Mouse (Mus musculus): Measurements from ENCODE around the gene Trim50. TPM values are rescaled to one million over a fixed set of nuclear protein-coding genes. Genes with fewer than 3 reads are reported as not detected.

Trim50 gene
- polyA plus RNA-seq, 1 experiment = not detected

DNA sequence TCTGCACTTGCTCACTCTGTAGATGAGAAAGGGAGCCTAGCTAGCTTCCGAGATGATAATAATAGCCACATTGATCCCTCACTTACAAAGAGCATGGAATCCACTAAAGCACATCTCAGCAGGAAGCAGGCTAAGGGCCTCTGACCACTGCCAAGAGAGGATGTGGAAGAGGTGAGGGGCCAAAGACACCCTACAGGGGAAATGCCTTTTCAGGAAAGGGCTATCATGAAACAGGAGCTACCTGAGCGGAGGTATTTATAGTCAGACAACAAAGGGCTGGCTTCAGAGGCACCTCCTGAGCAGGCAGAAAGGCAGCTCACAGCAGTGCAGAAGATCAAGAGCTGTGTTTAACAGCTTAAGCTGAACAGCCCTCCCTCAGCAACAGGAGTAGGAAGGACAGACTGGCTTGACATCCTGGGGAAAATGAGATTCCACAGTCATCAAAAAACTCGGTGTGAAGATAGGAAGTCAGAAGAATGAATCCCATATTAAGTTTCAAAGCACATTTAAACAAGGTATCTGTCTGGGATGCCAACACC lies 26.9 kb upstream of the Trim50 start:
- TF ChIP-seq MYOG (IDR thresholded peaks at IDR 0.05; ENCODE audit: control insufficient read depth, extremely low read depth, insufficient read length) (no peak), CEBPB (IDR thresholded peaks at IDR 0.05; ENCODE audit: low read depth) (no peak), MAX (IDR thresholded peaks at IDR 0.05) (no peak), USF1 (IDR thresholded peaks at IDR 0.05; ENCODE audit: low read depth) (no peak), CTCF (IDR thresholded peaks at IDR 0.05; ENCODE audit: control insufficient read depth, insufficient read depth, insufficient read length) (no peak), FOSL1 (IDR thresholded peaks at IDR 0.05; ENCODE audit: insufficient read depth, low read length, poor library complexity, severe bottlenecking) (no peak), MYOD1 (IDR thresholded peaks at IDR 0.05; ENCODE audit: control insufficient read depth, insufficient read length, low read depth) (no peak)
- no peaks in the 10 kb centered on the region for H3K79me3 ChIP-seq (ENCODE audit: low read depth)
- no peaks in the 10 kb centered on the region for H3K36me3 ChIP-seq (ENCODE audit: control insufficient read depth, insufficient read depth)
- no peak overlapping the region for H3K4me3 ChIP-seq (ENCODE audit: insufficient read depth, poor library complexity, severe bottlenecking)
- H3ac ChIP-seq (ENCODE audit: control insufficient read depth, insufficient read length, low read depth) = no peak overlapping the region
- H3K79me2 ChIP-seq (ENCODE audit: control insufficient read depth, insufficient read depth) = no peaks in the 10 kb centered on the region
- H3K27me3 ChIP-seq (ENCODE audit: control insufficient read depth, insufficient read depth, insufficient read length) = peaks cover 29% of the 10 kb centered on the region

DNA sequence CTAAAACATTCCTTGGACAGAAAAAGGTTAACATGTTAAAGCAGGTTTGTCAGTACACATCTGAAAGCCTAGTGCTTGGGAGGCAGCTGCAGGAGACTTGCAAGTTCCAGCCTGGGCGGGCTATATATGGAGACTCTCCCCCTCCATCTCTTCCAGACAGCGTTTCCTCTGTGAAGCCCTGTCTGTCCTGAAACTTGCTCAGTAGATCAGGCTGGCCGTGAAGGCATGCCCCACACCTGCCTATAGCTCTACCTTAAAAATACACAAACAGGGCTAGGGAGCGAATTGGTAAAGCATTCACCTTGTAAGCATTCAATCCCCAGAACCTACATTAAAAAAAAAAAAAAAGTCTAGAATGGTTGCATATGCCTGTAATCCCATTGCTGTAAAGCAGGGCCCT lies 23.6 kb upstream of the Trim50 start:
- H3K79me3 ChIP-seq (ENCODE audit: low read depth) = no peaks in the 10 kb centered on the region
- H3K27me3 ChIP-seq (ENCODE audit: control insufficient read depth, insufficient read depth, insufficient read length) = peaks cover 23% of the 10 kb centered on the region
- H3K36me3 ChIP-seq (ENCODE audit: control insufficient read depth, insufficient read depth) = no peaks in the 10 kb centered on the region
- H3K79me2 ChIP-seq (ENCODE audit: control insufficient read depth, insufficient read depth) = no peaks in the 10 kb centered on the region
- no peak overlapping the region for H3K4me3 ChIP-seq (ENCODE audit: insufficient read depth, poor library complexity, severe bottlenecking)
- no peak overlapping the region for H3ac ChIP-seq (ENCODE audit: control insufficient read depth, insufficient read length, low read depth)
- no peak for TF ChIP-seq USF1 (IDR thresholded peaks at IDR 0.05; ENCODE audit: low read depth)
- no peak for TF ChIP-seq FOSL1 (IDR thresholded peaks at IDR 0.05; ENCODE audit: insufficient read depth, low read length, poor library complexity, severe bottlenecking)
- TF ChIP-seq MYOG (IDR thresholded peaks at IDR 0.05; ENCODE audit: control insufficient read depth, extremely low read depth, insufficient read length) = no peak
- TF ChIP-seq CTCF (IDR thresholded peaks at IDR 0.05; ENCODE audit: control insufficient read depth, insufficient read depth, insufficient read length) = no peak
- TF ChIP-seq MYOD1 (IDR thresholded peaks at IDR 0.05; ENCODE audit: control insufficient read depth, insufficient read length, low read depth) = no peak
- no peak for TF ChIP-seq CEBPB (IDR thresholded peaks at IDR 0.05; ENCODE audit: low read depth)
- TF ChIP-seq MAX (IDR thresholded peaks at IDR 0.05) = no peak

DNA sequence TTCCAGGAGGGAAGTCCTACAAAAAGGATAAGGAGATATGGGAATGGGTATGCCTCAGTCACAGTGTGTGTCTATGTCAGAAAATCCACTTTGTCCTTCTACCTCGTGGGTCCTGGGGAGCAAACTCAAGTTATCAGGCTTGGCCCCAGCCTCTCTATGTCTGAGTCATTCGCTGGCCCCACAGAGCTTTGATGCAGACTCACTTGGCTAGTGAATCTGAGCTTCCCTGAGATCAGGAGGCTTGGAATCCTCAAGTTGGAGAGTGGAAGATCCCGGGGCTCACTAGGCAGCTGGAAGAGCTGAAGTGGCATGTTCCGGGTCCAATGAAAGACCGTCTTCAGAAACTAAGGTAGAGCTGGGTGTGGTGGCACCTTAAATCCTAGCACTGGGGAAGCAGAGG lies 22.9 kb upstream of the Trim50 start:
- no peak overlapping the region for H3K4me3 ChIP-seq (ENCODE audit: insufficient read depth, poor library complexity, severe bottlenecking)
- no peak for TF ChIP-seq MYOG (IDR thresholded peaks at IDR 0.05; ENCODE audit: control insufficient read depth, extremely low read depth, insufficient read length)
- no peak for TF ChIP-seq MAX (IDR thresholded peaks at IDR 0.05)
- no peak for TF ChIP-seq CTCF (IDR thresholded peaks at IDR 0.05; ENCODE audit: control insufficient read depth, insufficient read depth, insufficient read length)
- no peak for TF ChIP-seq FOSL1 (IDR thresholded peaks at IDR 0.05; ENCODE audit: insufficient read depth, low read length, poor library complexity, severe bottlenecking)
- no peak for TF ChIP-seq CEBPB (IDR thresholded peaks at IDR 0.05; ENCODE audit: low read depth)
- TF ChIP-seq MYOD1 (IDR thresholded peaks at IDR 0.05; ENCODE audit: control insufficient read depth, insufficient read length, low read depth) = no peak
- TF ChIP-seq USF1 (IDR thresholded peaks at IDR 0.05; ENCODE audit: low read depth) = no peak
- H3K27me3 ChIP-seq (ENCODE audit: control insufficient read depth, insufficient read depth, insufficient read length) = peaks cover 21% of the 10 kb centered on the region
- no peaks in the 10 kb centered on the region for H3K79me3 ChIP-seq (ENCODE audit: low read depth)
- H3ac ChIP-seq (ENCODE audit: control insufficient read depth, insufficient read length, low read depth) = no peak overlapping the region
- no peaks in the 10 kb centered on the region for H3K36me3 ChIP-seq (ENCODE audit: control insufficient read depth, insufficient read depth)
- H3K79me2 ChIP-seq (ENCODE audit: control insufficient read depth, insufficient read depth) = no peaks in the 10 kb centered on the region

GRCm38 (mm10) chr5:135331161-135331560 lies 21.9 kb upstream of the Trim50 start:
- no peaks in the 10 kb centered on the region for H3K79me3 ChIP-seq (ENCODE audit: low read depth)
- TF ChIP-seq FOSL1 (IDR thresholded peaks at IDR 0.05; ENCODE audit: insufficient read depth, low read length, poor library complexity, severe bottlenecking) (no peak), CEBPB (IDR thresholded peaks at IDR 0.05; ENCODE audit: low read depth) (no peak), USF1 (IDR thresholded peaks at IDR 0.05; ENCODE audit: low read depth) (no peak), MAX (IDR thresholded peaks at IDR 0.05) (no peak), MYOD1 (IDR thresholded peaks at IDR 0.05; ENCODE audit: control insufficient read depth, insufficient read length, low read depth) (no peak), MYOG (IDR thresholded peaks at IDR 0.05; ENCODE audit: control insufficient read depth, extremely low read depth, insufficient read length) (no peak)

GRCm38 (mm10) chr5:135337575-135337974 lies 15.5 kb upstream of the Trim50 start:
- Histone ChIP-seq H3K36me3 (ENCODE audit: control insufficient read depth, insufficient read depth) (no peaks in the 10 kb centered on the region), H3K4me3 (ENCODE audit: insufficient read depth, poor library complexity, severe bottlenecking) (no peak overlapping the region), H3ac (ENCODE audit: control insufficient read depth, insufficient read length, low read depth) (no peak overlapping the region), H3K79me2 (ENCODE audit: control insufficient read depth, insufficient read depth) (no peaks in the 10 kb centered on the region), H3K79me3 (ENCODE audit: low read depth) (no peaks in the 10 kb centered on the region), H3K27me3 (ENCODE audit: control insufficient read depth, insufficient read depth, insufficient read length) (peaks cover 54% of the 10 kb centered on the region)
- no peak for TF ChIP-seq CEBPB (IDR thresholded peaks at IDR 0.05; ENCODE audit: low read depth)
- no peak for TF ChIP-seq FOSL1 (IDR thresholded peaks at IDR 0.05; ENCODE audit: insufficient read depth, low read length, poor library complexity, severe bottlenecking)
- TF ChIP-seq MYOG (IDR thresholded peaks at IDR 0.05; ENCODE audit: control insufficient read depth, extremely low read depth, insufficient read length) = no peak
- TF ChIP-seq MAX (IDR thresholded peaks at IDR 0.05) = no peak
- no peak for TF ChIP-seq USF1 (IDR thresholded peaks at IDR 0.05; ENCODE audit: low read depth)
- no peak for TF ChIP-seq MYOD1 (IDR thresholded peaks at IDR 0.05; ENCODE audit: control insufficient read depth, insufficient read length, low read depth)
- TF ChIP-seq CTCF (IDR thresholded peaks at IDR 0.05; ENCODE audit: control insufficient read depth, insufficient read depth, insufficient read length) = no peak

More at GRCm38 (mm10) chr5:135331161-135331560, 21.9 kb upstream of the Trim50 start:
- peaks cover 19% of the 10 kb centered on the region for H3K27me3 ChIP-seq (ENCODE audit: control insufficient read depth, insufficient read depth, insufficient read length)
- H3ac ChIP-seq (ENCODE audit: control insufficient read depth, insufficient read length, low read depth) = no peak overlapping the region
- H3K36me3 ChIP-seq (ENCODE audit: control insufficient read depth, insufficient read depth) = no peaks in the 10 kb centered on the region
- no peaks in the 10 kb centered on the region for H3K79me2 ChIP-seq (ENCODE audit: control insufficient read depth, insufficient read depth)
- no peak overlapping the region for H3K4me3 ChIP-seq (ENCODE audit: insufficient read depth, poor library complexity, severe bottlenecking)

Measured in C2C12 (cell line).